Mouse (Mus musculus) cerebellum, adult 2 months (tissue): ENCODE data around the gene Nrxn3.

ENCODE experiments used
- CTCF ChIP-seq: fragments of 200-500 bp; IDR thresholded peaks from 2 replicates; pipeline ENCODE4 v1.5.1; 2011; ENCODE audit warnings: low read depth, mild to moderate bottlenecking, control low read depth, low read length, moderate library complexity, borderline replicate concordance; ENCODE audit not compliant: insufficient read depth
- POLR2A ChIP-seq: fragments of 200-500 bp; IDR thresholded peaks from 2 replicates; pipeline ENCODE4 v1.6.1; 2011; ENCODE audit warnings: low read length, control low read depth, borderline replicate concordance; ENCODE audit not compliant: insufficient read depth

- TF ChIP-seq CTCF, result no peak
- no peak for TF ChIP-seq POLR2A
Measured at GRCm38 (mm10) chr12:88835821-88836220, 113.1 kb downstream of the Nrxn3 start.
